Mouse (Mus musculus) adrenal gland, postnatal 25 days (tissue): Measurements from ENCODE around the gene Gal. TPM values are rescaled to one million over a fixed set of nuclear protein-coding genes. Genes with fewer than 3 reads are reported as not detected.

Source experiments
- DNase-seq: peaks from one replicate; pipeline ENCODE4 v3.0.0; 2021; ENCODE audit warnings: mixed read lengths
- total RNA-seq: library from RNA; stranded (reverse); gene quantifications from 2 replicates; pipeline ENCODE4 v1.2.3, GENCODE M21; 2021

Gene Gal
- total RNA-seq, 1 experiment from 2014 or later: 44.4 TPM

- peak; percentile 42 for DNase-seq
Measured at GRCm38 (mm10) chr19:3419251-3419650, 4.9 kb upstream of the Gal start.

DNA sequence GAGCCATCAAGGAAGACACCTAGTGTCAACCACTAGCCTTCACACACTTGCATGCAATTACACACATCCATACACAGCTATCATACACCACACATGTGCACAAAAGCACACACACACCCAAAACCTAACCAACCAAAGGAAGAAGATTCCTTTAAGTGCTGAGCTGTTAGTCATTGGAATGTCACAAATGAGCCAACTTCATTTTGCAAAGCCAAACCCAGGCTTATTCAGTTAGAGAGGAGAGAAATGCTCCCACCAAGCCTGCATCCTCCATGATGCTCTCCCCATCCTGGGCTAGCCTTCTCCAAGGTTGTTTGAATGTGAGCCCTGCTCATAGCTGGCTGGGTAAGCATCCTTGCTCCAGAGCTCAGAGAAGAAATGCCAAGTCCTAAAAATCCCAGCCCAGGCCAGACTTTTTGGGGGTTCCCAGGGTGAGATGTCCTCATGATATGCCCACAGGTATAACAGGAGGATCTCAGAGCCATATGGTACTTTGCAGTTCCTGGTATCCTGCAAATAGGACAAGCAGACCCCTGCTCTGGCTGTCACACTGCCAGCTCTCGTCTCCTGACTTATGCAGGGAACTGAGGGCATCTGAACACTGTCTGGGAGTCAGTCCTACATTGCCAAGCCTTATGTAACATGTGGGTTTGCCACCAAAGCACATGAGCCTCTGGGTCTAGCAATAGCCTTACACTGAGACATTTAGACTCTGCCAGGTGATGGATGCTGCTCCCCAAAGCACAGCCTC is 8.6 kb downstream of the Gal start:
- no peak for DNase-seq

DNA sequence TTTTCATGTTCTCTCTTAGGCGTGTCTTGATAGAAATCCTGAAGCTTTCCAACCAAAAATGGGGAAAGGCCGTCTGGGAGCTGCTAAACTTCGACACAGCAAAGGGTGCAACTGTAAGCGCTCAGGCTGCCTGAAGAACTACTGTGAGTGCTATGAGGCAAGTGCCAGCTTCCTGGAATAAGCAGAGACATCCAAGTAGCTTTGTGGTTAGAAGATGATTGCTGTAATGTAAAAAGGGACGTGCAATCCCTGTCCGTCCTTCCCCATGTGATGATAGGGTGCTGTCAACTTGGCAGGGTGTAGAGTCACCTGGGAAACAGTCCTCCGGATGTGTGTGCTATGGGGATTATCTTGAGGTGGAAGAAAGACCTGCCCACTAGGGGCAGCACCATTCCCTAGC is 10.3 kb downstream of the Gal start:
- DNase-seq: no peak

- no peak for DNase-seq
Measured at GRCm38 (mm10) chr19:3402390-3402789, 12.0 kb downstream of the Gal start.

GRCm38 (mm10) chr19:3401943-3402342 is 12.4 kb downstream of the Gal start:
- DNase-seq: no peak

- DNase-seq: no peak
Measured at GRCm38 (mm10) chr19:3401504-3401903, 12.8 kb downstream of the Gal start.

- no peak for DNase-seq
Measured at GRCm38 (mm10) chr19:3400057-3400456, 14.3 kb downstream of the Gal start.

GRCm38 (mm10) chr19:3394216-3394615 is 20.1 kb downstream of the Gal start:
- DNase-seq: no peak

DNA sequence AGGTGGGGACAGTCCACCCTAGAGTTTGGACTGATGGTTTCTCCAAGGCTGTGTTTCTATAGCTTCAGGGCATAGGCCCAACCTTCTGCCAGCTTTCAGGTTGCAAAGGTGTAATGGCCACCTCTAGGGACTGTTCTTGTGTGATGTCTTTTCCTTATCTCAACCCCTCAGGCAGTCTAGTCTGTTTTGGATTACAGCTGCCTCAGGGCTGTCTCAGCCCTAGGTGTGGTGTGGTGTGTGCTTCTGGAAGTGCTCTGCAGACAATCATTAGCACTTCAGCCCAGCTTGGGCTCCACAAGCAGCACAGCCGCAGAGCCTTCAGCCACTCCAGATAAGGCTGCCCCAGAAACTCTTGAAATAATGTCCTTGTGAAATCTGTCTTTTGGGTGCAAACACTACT is 22.0 kb downstream of the Gal start:
- no peak for DNase-seq

- peak; percentile 91 for DNase-seq
Measured at GRCm38 (mm10) chr19:3389089-3389488, 25.3 kb downstream of the Gal start.

DNA sequence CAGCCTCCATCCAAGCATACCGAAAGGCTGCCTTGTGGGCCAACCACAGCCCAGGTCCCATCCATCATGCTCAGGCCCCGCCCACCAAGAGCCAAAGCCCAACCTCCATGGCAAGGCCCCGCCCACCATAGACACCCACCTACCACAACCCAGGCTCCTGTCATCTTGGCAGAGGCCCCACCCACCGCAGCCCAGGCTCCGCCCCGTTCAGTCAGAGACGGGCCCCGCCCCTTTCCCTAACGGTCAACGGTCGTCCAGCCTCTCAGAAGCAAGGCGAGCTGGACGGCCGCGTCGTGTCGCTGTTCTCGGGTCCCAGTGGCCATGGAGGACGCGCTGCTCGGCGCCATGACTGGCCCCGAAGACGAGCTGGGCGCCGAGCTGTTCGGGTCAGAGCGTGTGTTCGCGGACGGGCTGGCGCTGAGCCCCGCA is 25.7 kb downstream of the Gal start, which contains the start of gene Tesmin:
Tesmin (plus strand) TSS at position 229 of the 429 bp plus-strand sequence.
- peak; percentile 87 for DNase-seq

- no peak for DNase-seq
Measured at GRCm38 (mm10) chr19:3388061-3388460, 26.3 kb downstream of the Gal start.

DNA sequence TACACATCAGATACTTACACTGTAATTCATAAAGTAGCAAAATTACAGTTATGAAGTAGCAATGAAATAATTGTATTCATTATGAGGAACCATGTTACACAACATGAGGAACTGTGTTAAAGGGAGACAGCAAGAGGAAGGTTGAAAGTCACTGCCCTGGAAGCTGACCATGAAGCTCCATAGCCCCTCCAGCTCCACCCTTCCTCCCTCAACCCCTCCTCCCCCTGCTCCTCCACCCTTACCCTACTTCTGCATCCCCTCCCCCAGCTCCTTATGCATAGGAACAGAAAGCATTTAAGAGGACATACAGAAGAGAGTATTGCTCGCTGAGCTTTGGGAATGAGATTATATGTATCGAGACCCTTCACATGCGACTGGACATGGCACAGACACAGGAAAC is 35.7 kb downstream of the Gal start:
- no peak for DNase-seq

- DNase-seq: peak; percentile 43
Measured at GRCm38 (mm10) chr19:3376966-3377715, 37.2 kb downstream of the Gal start.

DNA sequence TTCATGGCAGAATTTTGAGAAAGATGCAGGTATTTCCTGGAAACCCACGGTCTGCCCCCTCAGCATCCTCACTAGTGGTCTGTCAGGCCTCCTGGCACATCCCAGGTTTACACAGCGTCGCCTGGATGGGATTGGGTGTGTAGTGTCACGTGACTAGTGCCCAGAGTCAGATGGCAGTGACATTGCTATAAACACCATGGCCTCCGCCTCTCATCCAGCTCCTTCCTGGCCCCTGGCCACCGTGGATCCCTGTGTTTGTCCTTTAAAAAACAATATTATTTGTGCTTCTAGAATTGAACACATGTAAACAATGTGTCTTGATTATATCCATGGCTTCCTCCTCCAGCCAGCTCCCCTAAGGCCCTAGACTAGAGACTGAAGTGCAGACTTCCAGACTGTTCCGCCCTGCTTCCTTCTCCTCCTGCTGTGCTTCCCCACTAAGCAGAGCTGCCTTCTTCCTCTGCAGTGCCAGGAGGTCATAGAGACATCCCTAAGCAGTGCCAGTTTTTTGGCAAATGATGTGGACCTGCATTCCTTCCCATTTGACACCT is 38.3 kb downstream of the Gal start:
- DNase-seq: no peak

GRCm38 (mm10) chr19:3374028-3374427 is 40.3 kb downstream of the Gal start:
- DNase-seq: no peak

DNA sequence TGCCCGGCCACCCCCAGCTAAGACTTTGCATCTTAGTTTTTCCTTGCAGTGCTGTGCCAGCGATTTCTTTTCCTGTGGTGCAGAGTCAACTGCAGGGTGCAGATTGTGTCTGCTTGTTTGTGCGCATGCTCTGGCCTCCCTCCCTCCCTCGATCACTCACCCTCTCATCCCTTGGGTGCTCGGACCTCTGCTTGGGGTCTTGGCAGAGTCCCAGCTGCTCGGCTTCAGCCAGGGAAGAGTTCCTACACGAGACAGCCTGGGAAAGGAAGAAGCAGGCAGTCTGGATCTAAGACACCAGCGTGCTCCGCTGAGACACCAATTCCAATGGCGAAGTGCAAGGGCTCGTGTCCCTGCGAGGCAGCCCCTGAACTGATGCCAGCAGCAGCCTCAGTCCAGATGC is 41.0 kb downstream of the Gal start:
- no peak for DNase-seq

DNA sequence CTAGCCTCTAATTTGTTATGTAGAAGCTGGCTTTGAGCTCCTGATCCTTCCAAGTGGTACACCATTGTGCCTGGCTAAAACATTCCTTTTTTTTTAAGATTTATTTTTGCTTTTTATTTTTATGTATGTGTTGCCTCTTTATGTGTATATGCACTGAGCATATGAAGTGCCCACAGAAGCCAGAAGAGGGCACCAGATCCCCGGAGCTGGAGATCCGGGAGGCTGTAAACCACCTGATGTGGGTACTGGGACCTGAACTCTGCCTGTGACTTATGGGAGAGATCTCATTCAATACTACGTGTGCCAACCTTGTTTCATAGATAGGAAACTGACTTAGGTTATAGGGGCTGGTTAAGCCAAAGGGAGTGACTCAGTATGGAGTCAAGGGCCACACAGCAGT is 46.1 kb downstream of the Gal start:
- no peak for DNase-seq

DNA sequence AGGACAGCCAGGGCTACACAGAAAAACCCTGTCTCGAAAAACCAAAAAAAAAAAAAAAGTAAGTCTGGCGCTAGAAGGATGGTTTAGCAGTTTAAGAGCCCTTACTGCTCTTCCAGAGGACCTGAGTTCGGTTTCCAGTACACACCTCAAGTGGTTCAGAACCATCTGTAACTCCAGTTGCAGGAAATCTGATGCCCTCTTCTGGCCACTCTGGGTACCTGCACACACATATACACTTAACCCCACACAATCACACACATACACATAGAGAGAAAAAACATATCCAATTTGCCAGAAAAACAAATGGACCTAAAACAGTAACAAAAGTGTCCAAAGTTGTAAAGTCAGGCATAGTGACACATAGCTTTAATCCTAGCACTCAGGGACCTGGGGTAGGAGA is 49.3 kb downstream of the Gal start:
- DNase-seq: no peak

DNA sequence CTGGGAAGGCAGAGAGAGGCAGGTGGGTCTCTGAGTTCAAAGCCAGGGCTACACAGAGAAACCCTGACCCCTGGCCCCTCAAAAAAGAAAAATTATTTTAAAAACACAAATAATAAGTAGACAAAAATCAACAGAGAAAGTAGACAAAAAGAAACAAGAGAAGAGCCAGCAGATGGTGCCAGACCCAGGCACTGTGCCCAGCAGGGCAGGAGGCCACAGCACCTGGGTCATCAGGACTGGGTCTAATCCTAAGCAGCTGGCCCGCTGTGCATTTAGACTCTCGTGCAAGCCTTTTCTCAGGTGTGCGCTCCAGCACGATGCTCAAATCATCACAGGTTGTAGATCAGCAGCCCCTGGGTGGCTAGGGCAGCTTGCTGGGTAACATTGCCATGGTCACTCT is 50.8 kb downstream of the Gal start:
- no peak for DNase-seq
